Mouse (Mus musculus): ENCODE data around the gene Rtf2. TPM values are rescaled to one million over a fixed set of nuclear protein-coding genes. Genes with fewer than 3 reads are reported as not detected.

Rtf2 gene
- polyA plus RNA-seq, 1 experiment from 2014 or later: 69.8 TPM

- H3K27ac ChIP-seq (ENCODE audit: low read length): no peak overlapping the region
- WGBS: 85% methylated on average over 5 of the region's 5 CpGs
- no peaks in the 10 kb centered on the region for H3K4me1 ChIP-seq (ENCODE audit: control insufficient read depth, insufficient read depth, low read length)
- no peak overlapping the region for H3K4me2 ChIP-seq (ENCODE audit: low read depth, low read length)
- no peak for ATAC-seq (ENCODE audit: insufficient read depth, low FRiP score)
- H3K27me3 ChIP-seq (ENCODE audit: control insufficient read depth, insufficient read depth, low read length): no peaks in the 10 kb centered on the region
- H3K9ac ChIP-seq (ENCODE audit: low read length): no peak overlapping the region
- no peaks in the 10 kb centered on the region for H3K36me3 ChIP-seq (ENCODE audit: control insufficient read depth, insufficient read depth, low read length)
- no peak overlapping the region for H3K4me3 ChIP-seq (replicated peaks; ENCODE audit: low read length)
- no peaks in the 10 kb centered on the region for H3K9me3 ChIP-seq (replicated peaks; ENCODE audit: control insufficient read depth, low read length)
Measured at GRCm38 (mm10) chr2:172416876-172417275, 23.5 kb upstream of the Rtf2 start.

- no peaks in the 10 kb centered on the region for H3K36me3 ChIP-seq (ENCODE audit: control insufficient read depth, insufficient read depth, low read length)
- no peak overlapping the region for H3K9ac ChIP-seq (ENCODE audit: low read length)
- no peak overlapping the region for H3K4me3 ChIP-seq (replicated peaks; ENCODE audit: low read length)
- no peak overlapping the region for H3K27ac ChIP-seq (ENCODE audit: low read length)
- H3K4me2 ChIP-seq (ENCODE audit: low read depth, low read length): no peak overlapping the region
- no peak for ATAC-seq (ENCODE audit: insufficient read depth, low FRiP score)
- H3K9me3 ChIP-seq (replicated peaks; ENCODE audit: control insufficient read depth, low read length): no peaks in the 10 kb centered on the region
- 84% methylated on average over 5 of the region's 5 CpGs for whole genome bisulfite sequencing
- no peaks in the 10 kb centered on the region for H3K27me3 ChIP-seq (ENCODE audit: control insufficient read depth, insufficient read depth, low read length)
- H3K4me1 ChIP-seq (ENCODE audit: control insufficient read depth, insufficient read depth, low read length): no peaks in the 10 kb centered on the region
Measured at GRCm38 (mm10) chr2:172418208-172418607, 22.1 kb upstream of the Rtf2 start.

- no peaks in the 10 kb centered on the region for H3K27me3 ChIP-seq (ENCODE audit: control insufficient read depth, insufficient read depth, low read length)
- H3K4me3 ChIP-seq (replicated peaks; ENCODE audit: low read length): no peak overlapping the region
- WGBS: 38% methylated on average over 1 of the region's 1 CpGs
- H3K9ac ChIP-seq (ENCODE audit: low read length): no peak overlapping the region
- H3K36me3 ChIP-seq (ENCODE audit: control insufficient read depth, insufficient read depth, low read length): no peaks in the 10 kb centered on the region
- no peaks in the 10 kb centered on the region for H3K9me3 ChIP-seq (replicated peaks; ENCODE audit: control insufficient read depth, low read length)
- no peaks in the 10 kb centered on the region for H3K4me1 ChIP-seq (ENCODE audit: control insufficient read depth, insufficient read depth, low read length)
- H3K27ac ChIP-seq (ENCODE audit: low read length): no peak overlapping the region
- peak; percentile 60; the same call in 1 of the 2 replicates for ATAC-seq (ENCODE audit: insufficient read depth, low FRiP score)
- H3K4me2 ChIP-seq (ENCODE audit: low read depth, low read length): no peak overlapping the region
Measured at GRCm38 (mm10) chr2:172430609-172431008, 9.7 kb upstream of the Rtf2 start.

GRCm38 (mm10) chr2:172433746-172434145, 6.6 kb upstream of the Rtf2 start:
- ATAC-seq (ENCODE audit: insufficient read depth, low FRiP score): no peak
- Histone ChIP-seq H3K4me2 (ENCODE audit: low read depth, low read length) (no peak overlapping the region), H3K27me3 (ENCODE audit: control insufficient read depth, insufficient read depth, low read length) (no peaks in the 10 kb centered on the region), H3K4me3 (replicated peaks; ENCODE audit: low read length) (no peak overlapping the region), H3K4me1 (ENCODE audit: control insufficient read depth, insufficient read depth, low read length) (no peaks in the 10 kb centered on the region), H3K27ac (ENCODE audit: low read length) (no peak overlapping the region), H3K9me3 (replicated peaks; ENCODE audit: control insufficient read depth, low read length) (no peaks in the 10 kb centered on the region), H3K9ac (ENCODE audit: low read length) (no peak overlapping the region), H3K36me3 (ENCODE audit: control insufficient read depth, insufficient read depth, low read length) (no peaks in the 10 kb centered on the region)
- WGBS: 35% methylated on average over 5 of the region's 5 CpGs

- WGBS: 60% methylated on average over 16 of the region's 16 CpGs
- H3K4me3 ChIP-seq (replicated peaks; ENCODE audit: low read length): no peak overlapping the region
- no peaks in the 10 kb centered on the region for H3K27me3 ChIP-seq (ENCODE audit: control insufficient read depth, insufficient read depth, low read length)
- H3K36me3 ChIP-seq (ENCODE audit: control insufficient read depth, insufficient read depth, low read length): no peaks in the 10 kb centered on the region
- H3K4me2 ChIP-seq (ENCODE audit: low read depth, low read length): no peak overlapping the region
- no peaks in the 10 kb centered on the region for H3K9me3 ChIP-seq (replicated peaks; ENCODE audit: control insufficient read depth, low read length)
- no peak overlapping the region for H3K9ac ChIP-seq (ENCODE audit: low read length)
- peaks cover 9% of the 10 kb centered on the region for H3K4me1 ChIP-seq (ENCODE audit: control insufficient read depth, insufficient read depth, low read length)
- no peak for ATAC-seq (ENCODE audit: insufficient read depth, low FRiP score)
- H3K27ac ChIP-seq (ENCODE audit: low read length): no peak overlapping the region
Measured at GRCm38 (mm10) chr2:172437371-172437952, 2.9 kb upstream of the Rtf2 start.

DNA sequence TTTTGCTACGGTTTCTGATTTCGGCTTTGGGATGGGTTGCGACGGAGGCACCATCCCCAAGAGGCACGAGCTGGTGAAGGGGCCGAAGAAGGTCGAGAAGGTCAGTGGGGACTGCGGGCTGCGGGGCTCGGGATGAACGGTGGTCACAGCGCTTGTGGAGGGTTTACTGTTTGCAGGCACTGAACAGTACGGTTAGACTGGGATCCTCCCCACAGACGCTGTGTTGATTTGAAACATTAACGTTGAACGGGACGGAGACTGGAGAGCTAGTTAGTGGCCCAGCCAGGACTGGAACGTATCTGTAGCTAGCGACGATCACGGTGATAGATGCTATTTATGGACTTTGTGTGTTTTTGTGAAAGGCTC, 267 bp downstream of the Rtf2 start:
- Histone ChIP-seq H3K36me3 (ENCODE audit: control insufficient read depth, insufficient read depth, low read length) (no peaks in the 10 kb centered on the region), H3K4me2 (ENCODE audit: low read depth, low read length) (peak overlapping the region; percentile 74), H3K27ac (ENCODE audit: low read length) (peak overlapping the region; percentile 49; the same call in 1 of the 2 replicates), H3K4me3 (replicated peaks; ENCODE audit: low read length) (peak overlapping the region; percentile 87), H3K9me3 (replicated peaks; ENCODE audit: control insufficient read depth, low read length) (no peaks in the 10 kb centered on the region), H3K27me3 (ENCODE audit: control insufficient read depth, insufficient read depth, low read length) (no peaks in the 10 kb centered on the region), H3K4me1 (ENCODE audit: control insufficient read depth, insufficient read depth, low read length) (peaks cover 9% of the 10 kb centered on the region), H3K9ac (ENCODE audit: low read length) (peak overlapping the region; percentile 82)
- peak; percentile 38 for ATAC-seq (ENCODE audit: insufficient read depth, low FRiP score)
- WGBS: under 1% methylated on average over 21 of the region's 21 CpGs

DNA sequence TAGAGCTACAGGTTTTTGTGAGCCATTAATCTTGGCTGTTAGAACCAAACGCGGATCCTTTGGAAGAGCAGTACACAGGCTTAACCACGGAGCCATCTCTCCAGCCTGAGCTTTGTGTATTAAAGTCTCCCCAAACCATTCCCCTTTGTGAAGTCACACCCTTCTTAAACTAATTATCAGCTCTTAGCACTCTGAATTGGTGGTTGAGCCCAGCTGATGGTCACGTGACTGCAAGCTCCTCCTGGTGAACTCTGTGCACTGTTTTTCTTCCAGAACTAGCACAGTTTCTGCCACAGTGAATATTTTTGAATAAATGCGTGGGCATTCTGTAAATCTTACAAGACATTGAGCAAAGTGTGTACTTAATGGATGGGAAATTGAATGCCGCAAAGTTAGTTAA, 820 bp downstream of the Rtf2 start:
- no peaks in the 10 kb centered on the region for H3K36me3 ChIP-seq (ENCODE audit: control insufficient read depth, insufficient read depth, low read length)
- H3K4me3 ChIP-seq (replicated peaks; ENCODE audit: low read length): peak overlapping the region; percentile 87
- no peak overlapping the region for H3K27ac ChIP-seq (ENCODE audit: low read length)
- peaks cover 9% of the 10 kb centered on the region for H3K4me1 ChIP-seq (ENCODE audit: control insufficient read depth, insufficient read depth, low read length)
- no peaks in the 10 kb centered on the region for H3K27me3 ChIP-seq (ENCODE audit: control insufficient read depth, insufficient read depth, low read length)
- peak overlapping the region; percentile 82 for H3K9ac ChIP-seq (ENCODE audit: low read length)
- ATAC-seq (ENCODE audit: insufficient read depth, low FRiP score): no peak
- 26% methylated on average over 6 of the region's 6 CpGs for WGBS
- H3K4me2 ChIP-seq (ENCODE audit: low read depth, low read length): peak overlapping the region; percentile 74
- H3K9me3 ChIP-seq (replicated peaks; ENCODE audit: control insufficient read depth, low read length): no peaks in the 10 kb centered on the region

- 88% methylated on average over 4 of the region's 4 CpGs for WGBS
- ATAC-seq (ENCODE audit: insufficient read depth, low FRiP score): no peak
- peaks cover 9% of the 10 kb centered on the region for H3K36me3 ChIP-seq (ENCODE audit: control insufficient read depth, insufficient read depth, low read length)
- H3K9ac ChIP-seq (ENCODE audit: low read length): no peak overlapping the region
- no peak overlapping the region for H3K4me3 ChIP-seq (replicated peaks; ENCODE audit: low read length)
- H3K9me3 ChIP-seq (replicated peaks; ENCODE audit: control insufficient read depth, low read length): no peaks in the 10 kb centered on the region
- H3K27me3 ChIP-seq (ENCODE audit: control insufficient read depth, insufficient read depth, low read length): no peaks in the 10 kb centered on the region
- no peak overlapping the region for H3K4me2 ChIP-seq (ENCODE audit: low read depth, low read length)
- peaks cover 9% of the 10 kb centered on the region for H3K4me1 ChIP-seq (ENCODE audit: control insufficient read depth, insufficient read depth, low read length)
- H3K27ac ChIP-seq (ENCODE audit: low read length): no peak overlapping the region
Measured at GRCm38 (mm10) chr2:172445617-172446016, 5.3 kb downstream of the Rtf2 start.

DNA sequence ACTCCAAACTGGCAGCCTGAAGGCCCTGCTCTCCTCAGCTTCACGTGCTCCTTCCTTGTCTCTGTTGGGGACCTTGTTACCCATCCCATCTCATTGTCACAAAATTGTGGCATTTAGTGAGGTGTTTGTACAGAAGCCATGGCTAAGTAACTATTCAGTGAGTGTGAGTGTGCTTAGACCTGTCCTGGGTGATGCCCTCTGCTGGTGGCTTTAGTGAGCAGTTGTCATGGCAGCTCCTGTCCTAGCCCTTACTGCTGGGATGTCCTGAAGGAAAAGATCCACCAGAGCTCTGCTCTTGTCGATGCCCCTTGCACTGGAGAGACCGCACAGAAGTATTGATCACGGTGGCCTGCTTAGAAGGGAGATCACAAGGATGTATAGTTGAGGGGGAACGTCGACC, 7.0 kb downstream of the Rtf2 start:
- no peaks in the 10 kb centered on the region for H3K9me3 ChIP-seq (replicated peaks; ENCODE audit: control insufficient read depth, low read length)
- H3K4me2 ChIP-seq (ENCODE audit: low read depth, low read length): no peak overlapping the region
- no peak overlapping the region for H3K27ac ChIP-seq (ENCODE audit: low read length)
- H3K9ac ChIP-seq (ENCODE audit: low read length): no peak overlapping the region
- H3K4me1 ChIP-seq (ENCODE audit: control insufficient read depth, insufficient read depth, low read length): no peaks in the 10 kb centered on the region
- H3K4me3 ChIP-seq (replicated peaks; ENCODE audit: low read length): no peak overlapping the region
- H3K27me3 ChIP-seq (ENCODE audit: control insufficient read depth, insufficient read depth, low read length): no peaks in the 10 kb centered on the region
- ATAC-seq (ENCODE audit: insufficient read depth, low FRiP score): no peak
- peaks cover 9% of the 10 kb centered on the region for H3K36me3 ChIP-seq (ENCODE audit: control insufficient read depth, insufficient read depth, low read length)
- 89% methylated on average over 6 of the region's 6 CpGs for WGBS

Measured in stomach, embryonic 16.5 days (tissue).